Mouse (Mus musculus): Measurements from ENCODE around the gene Dlgap4. TPM values are rescaled to one million over a fixed set of nuclear protein-coding genes. Genes with fewer than 3 reads are reported as not detected.

The Dlgap4 gene
- polyA plus RNA-seq, 1 experiment: 116 TPM

- TF ChIP-seq POLR2A (IDR thresholded peaks at IDR 0.05; ENCODE audit: borderline replicate concordance, extremely low read depth, low read depth, low read length) (no peak), CTCF (IDR thresholded peaks at IDR 0.05; ENCODE audit: insufficient read depth, low read length) (no peak)
- Histone ChIP-seq H3K4me3 (replicated peaks; ENCODE audit: extremely low read depth, low read depth, low read length) (no peak overlapping the region), H3K4me1 (ENCODE audit: control insufficient read depth, insufficient read depth, low read length) (peaks cover 3% of the 10 kb centered on the region; the same call in 1 of the 2 replicates)
- 50% methylated on average over 5 of the region's 5 CpGs for WGBS
- DNase-seq: no peak
Observed at GRCm38 (mm10) chr2:156779036-156779435, 165.5 kb downstream of the Dlgap4 start.

GRCm38 (mm10) chr2:156779488-156779887, 166.0 kb downstream of the Dlgap4 start:
- DNase-seq: no peak
- Histone ChIP-seq H3K4me1 (ENCODE audit: control insufficient read depth, insufficient read depth, low read length) (peaks cover 3% of the 10 kb centered on the region; the same call in 1 of the 2 replicates), H3K4me3 (replicated peaks; ENCODE audit: extremely low read depth, low read depth, low read length) (no peak overlapping the region)
- TF ChIP-seq POLR2A (IDR thresholded peaks at IDR 0.05; ENCODE audit: borderline replicate concordance, extremely low read depth, low read depth, low read length) (no peak), CTCF (IDR thresholded peaks at IDR 0.05; ENCODE audit: insufficient read depth, low read length) (no peak)
- WGBS: 52% methylated on average over 2 of the region's 2 CpGs

DNA sequence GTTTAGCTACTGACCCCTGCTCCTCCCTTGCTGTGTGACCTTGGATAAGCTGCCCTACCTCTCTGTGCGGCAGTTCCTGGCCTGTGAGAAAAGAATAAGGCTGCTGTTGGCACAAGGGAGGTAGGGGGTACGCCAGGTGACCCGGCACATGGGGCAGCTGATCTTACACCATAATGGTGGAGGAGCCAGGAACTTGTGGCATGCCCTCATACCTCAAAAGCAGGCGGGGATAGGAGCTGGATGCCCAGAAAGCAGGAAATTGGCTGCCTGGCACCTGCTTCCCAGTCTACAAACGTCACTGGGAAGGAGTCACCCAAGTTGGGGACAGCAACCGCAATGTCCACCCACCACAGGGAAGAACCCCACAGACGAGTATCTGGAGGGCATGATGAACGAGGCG, 166.6 kb downstream of the Dlgap4 start:
- 71% methylated on average over 9 of the region's 9 CpGs for WGBS
- no peak for DNase-seq
- Histone ChIP-seq H3K4me3 (replicated peaks; ENCODE audit: extremely low read depth, low read depth, low read length) (no peak overlapping the region), H3K4me1 (ENCODE audit: control insufficient read depth, insufficient read depth, low read length) (peaks cover 3% of the 10 kb centered on the region; the same call in 1 of the 2 replicates)
- TF ChIP-seq CTCF (IDR thresholded peaks at IDR 0.05; ENCODE audit: insufficient read depth, low read length): no peak
- TF ChIP-seq POLR2A (IDR thresholded peaks at IDR 0.05; ENCODE audit: borderline replicate concordance, extremely low read depth, low read depth, low read length): no peak

GRCm38 (mm10) chr2:156780752-156781151, 167.2 kb downstream of the Dlgap4 start:
- 25% methylated on average over 17 of the region's 17 CpGs for WGBS

DNA sequence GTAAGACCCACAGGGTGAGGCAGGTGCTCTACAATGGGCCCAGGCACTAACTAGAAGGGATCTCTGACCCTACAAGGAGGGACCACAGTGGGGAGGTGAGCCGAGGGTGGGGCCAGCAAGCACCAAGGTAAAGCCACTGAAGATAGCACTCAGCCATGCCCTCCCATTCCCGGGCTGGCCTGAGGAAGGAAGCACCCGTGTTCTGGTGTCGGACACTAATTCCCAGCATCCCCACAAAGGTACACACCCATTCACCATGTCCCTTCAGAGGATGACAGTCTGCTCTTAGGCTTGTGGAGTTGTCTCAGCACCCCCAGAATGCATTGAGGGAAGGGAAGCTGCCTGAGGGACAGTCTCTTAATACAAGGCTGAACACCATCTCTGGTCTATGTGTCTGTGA, 167.8 kb downstream of the Dlgap4 start:
- DNase-seq: no peak
- TF ChIP-seq POLR2A (IDR thresholded peaks at IDR 0.05; ENCODE audit: borderline replicate concordance, extremely low read depth, low read depth, low read length): no peak
- no peak for TF ChIP-seq CTCF (IDR thresholded peaks at IDR 0.05; ENCODE audit: insufficient read depth, low read length)
- Histone ChIP-seq H3K4me3 (replicated peaks; ENCODE audit: extremely low read depth, low read depth, low read length) (no peak overlapping the region), H3K4me1 (ENCODE audit: control insufficient read depth, insufficient read depth, low read length) (no peaks in the 10 kb centered on the region)
- 78% methylated on average over 4 of the region's 4 CpGs for WGBS

More at GRCm38 (mm10) chr2:156780752-156781151, 167.2 kb downstream of the Dlgap4 start:
- TF ChIP-seq CTCF (IDR thresholded peaks at IDR 0.05; ENCODE audit: insufficient read depth, low read length): no peak
- TF ChIP-seq POLR2A (IDR thresholded peaks at IDR 0.05; ENCODE audit: borderline replicate concordance, extremely low read depth, low read depth, low read length): no peak
- DNase-seq: no peak
- H3K4me3 ChIP-seq (replicated peaks; ENCODE audit: extremely low read depth, low read depth, low read length): no peak overlapping the region
- no peaks in the 10 kb centered on the region for H3K4me1 ChIP-seq (ENCODE audit: control insufficient read depth, insufficient read depth, low read length)

GRCm38 (mm10) chr2:156781836-156782480, 168.5 kb downstream of the Dlgap4 start:
- WGBS: 80% methylated on average over 4 of the region's 4 CpGs
- no peak for DNase-seq
- H3K4me1 ChIP-seq (ENCODE audit: control insufficient read depth, insufficient read depth, low read length): no peaks in the 10 kb centered on the region
- H3K4me3 ChIP-seq (replicated peaks; ENCODE audit: extremely low read depth, low read depth, low read length): no peak overlapping the region
- TF ChIP-seq CTCF (IDR thresholded peaks at IDR 0.05; ENCODE audit: insufficient read depth, low read length) (no peak), POLR2A (IDR thresholded peaks at IDR 0.05; ENCODE audit: borderline replicate concordance, extremely low read depth, low read depth, low read length) (no peak)

DNA sequence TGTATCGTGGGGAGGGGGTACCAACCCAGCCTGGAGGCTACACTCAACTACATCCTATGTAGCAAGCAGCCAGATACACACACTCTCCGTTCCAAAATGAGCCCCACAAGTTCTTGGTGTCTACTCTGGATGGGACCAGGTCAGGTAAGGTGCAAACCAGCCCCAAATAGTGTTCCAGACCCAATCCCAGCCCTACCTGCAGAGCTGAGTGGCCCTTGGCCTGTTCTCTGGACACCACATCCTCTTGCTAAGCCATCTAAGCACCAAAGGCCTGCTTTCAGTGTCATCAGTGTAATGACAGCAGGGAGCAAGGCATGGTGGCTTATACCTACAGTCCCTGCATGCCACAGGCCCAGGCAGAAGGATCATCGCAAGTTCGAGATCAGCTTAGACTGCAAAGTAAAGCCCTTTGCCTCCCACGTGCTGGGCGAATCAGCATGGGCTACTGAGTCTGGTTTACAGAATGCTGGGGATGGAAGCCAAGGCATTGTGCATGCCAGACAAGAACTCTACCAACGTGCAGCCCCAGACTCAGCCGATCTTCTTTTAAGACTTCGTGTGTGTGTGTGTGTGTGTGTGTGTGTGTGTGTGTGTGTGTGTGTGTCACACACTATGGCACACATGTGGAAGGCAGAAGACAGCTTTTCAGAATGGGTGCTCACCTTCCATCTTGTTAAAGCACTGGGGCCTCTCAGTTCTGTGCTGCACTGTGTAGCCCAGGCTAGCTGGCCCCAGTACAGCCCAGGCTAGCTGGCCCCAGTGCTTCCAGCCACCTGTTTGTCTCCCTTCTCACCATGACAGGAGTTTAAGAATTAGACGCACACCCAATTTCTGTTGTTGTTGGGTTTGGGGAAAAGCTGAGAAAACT, 169.2 kb downstream of the Dlgap4 start:
- H3K4me3 ChIP-seq (replicated peaks; ENCODE audit: extremely low read depth, low read depth, low read length): no peak overlapping the region
- TF ChIP-seq POLR2A (IDR thresholded peaks at IDR 0.05; ENCODE audit: borderline replicate concordance, extremely low read depth, low read depth, low read length): no peak
- no peak for TF ChIP-seq CTCF (IDR thresholded peaks at IDR 0.05; ENCODE audit: insufficient read depth, low read length)
- no peaks in the 10 kb centered on the region for H3K4me1 ChIP-seq (ENCODE audit: control insufficient read depth, insufficient read depth, low read length)
- DNase-seq: no peak
- WGBS: 83% methylated on average over 10 of the region's 10 CpGs

- no peak for TF ChIP-seq CTCF (IDR thresholded peaks at IDR 0.05; ENCODE audit: insufficient read depth, low read length)
- no peak for TF ChIP-seq POLR2A (IDR thresholded peaks at IDR 0.05; ENCODE audit: borderline replicate concordance, extremely low read depth, low read depth, low read length)
- no peaks in the 10 kb centered on the region for H3K4me1 ChIP-seq (ENCODE audit: control insufficient read depth, insufficient read depth, low read length)
- H3K4me3 ChIP-seq (replicated peaks; ENCODE audit: extremely low read depth, low read depth, low read length): no peak overlapping the region
- 45% methylated on average over 9 of the region's 9 CpGs for WGBS
- DNase-seq: no peak
Observed at GRCm38 (mm10) chr2:156783349-156783728, 169.8 kb downstream of the Dlgap4 start.

DNA sequence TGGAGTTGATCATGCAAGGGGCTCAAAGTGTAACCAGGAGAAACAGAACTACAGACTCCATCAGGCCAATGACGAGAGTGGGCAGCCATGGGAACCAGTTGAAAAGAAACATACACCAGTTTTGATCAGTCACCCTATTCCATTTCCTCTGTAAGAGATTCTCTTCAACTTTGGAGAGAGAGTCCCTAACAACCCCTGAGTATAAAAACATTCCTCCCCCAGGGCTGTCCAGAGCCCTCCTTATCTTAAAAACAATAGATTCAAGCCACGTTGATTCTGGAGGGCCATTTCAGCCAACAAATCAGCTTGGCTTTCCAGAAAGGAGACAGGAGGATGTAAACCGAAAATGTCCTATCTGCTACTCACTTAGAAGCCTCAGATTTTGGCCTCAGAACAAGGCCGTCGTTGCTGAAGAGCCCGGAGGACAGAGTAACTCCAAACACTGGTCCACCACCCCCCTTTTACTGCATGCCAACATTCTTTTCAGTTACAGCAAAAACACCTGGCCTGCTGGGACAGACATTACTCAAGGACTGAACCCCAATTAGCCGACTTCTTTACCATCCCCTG, 170.6 kb downstream of the Dlgap4 start:
- Histone ChIP-seq H3K4me1 (ENCODE audit: control insufficient read depth, insufficient read depth, low read length) (no peaks in the 10 kb centered on the region), H3K4me3 (replicated peaks; ENCODE audit: extremely low read depth, low read depth, low read length) (no peak overlapping the region)
- WGBS: 48% methylated on average over 7 of the region's 7 CpGs
- TF ChIP-seq CTCF (IDR thresholded peaks at IDR 0.05; ENCODE audit: insufficient read depth, low read length): no peak
- DNase-seq: no peak

All from lung, adult 2 months (tissue).